Mouse (Mus musculus) MEL (cell line): ENCODE data around the gene Ndrg3. TPM values are rescaled to one million over a fixed set of nuclear protein-coding genes. Genes with fewer than 3 reads are reported as not detected.

ENCODE experiments used
- DNase-seq: peaks from one replicate; pipeline ENCODE4 v3.0.0; 2011; ENCODE audit warnings: low read depth, low spot score
- H3K27ac ChIP-seq: 2 replicates; pipeline ENCODE4 v1.5.1; 2012; ENCODE audit warnings: low read depth, mild to moderate bottlenecking, control low read depth, low read length, moderate library complexity; ENCODE audit not compliant: control insufficient read depth
- H3K27me3 ChIP-seq, 2 experiments: fragments of 150-350 bp in 1 of 2; sonication (generic) in 1 of 2; 2 replicates each; pipeline ENCODE4 v1.6.1; 2012; ENCODE audit warnings: low read length in 2 of 2, mild to moderate bottlenecking in 2 of 2, improper control_type of control experiment in 1 of 2, moderate library complexity in 1 of 2; ENCODE audit not compliant: insufficient read depth in 2 of 2, control insufficient read depth in 1 of 2
- H3K36me3 ChIP-seq, 2 experiments: 2 replicates each; pipeline ENCODE4 v1.6.1; 2012 to 2014; ENCODE audit warnings: low read length in 2 of 2, improper control_type of control experiment in 1 of 2, inconsistent platforms in 1 of 2, mild to moderate bottlenecking in 1 of 2; ENCODE audit not compliant: insufficient read depth in 2 of 2, control insufficient read depth in 1 of 2
- H3K4me1 ChIP-seq, 2 experiments: fragments of 150-350 bp in 1 of 2; sonication (generic) in 1 of 2; 2 replicates each; pipeline ENCODE4 v1.6.1; 2012; ENCODE audit warnings: low read length in 2 of 2, improper control_type of control experiment in 1 of 2, mild to moderate bottlenecking in 1 of 2; ENCODE audit not compliant: insufficient read depth in 2 of 2, control insufficient read depth in 1 of 2
- H3K4me3 ChIP-seq, 2 experiments: fragments of 150-350 bp in 1 of 2; sonication (generic) in 1 of 2; 2 replicates each; pipeline ENCODE4 v1.5.1; 2012; ENCODE audit warnings: low read depth in 2 of 2, low read length in 2 of 2, mild to moderate bottlenecking in 2 of 2, moderate library complexity in 2 of 2, control low read depth in 1 of 2, improper control_type of control experiment in 1 of 2; ENCODE audit not compliant: control insufficient read depth in 1 of 2, insufficient read depth in 1 of 2
- H3K79me2 ChIP-seq: 2 replicates; pipeline ENCODE4 v1.6.1; 2012; ENCODE audit warnings: mild to moderate bottlenecking, low read length, moderate library complexity; ENCODE audit not compliant: control insufficient read depth, poor library complexity, insufficient read depth
- H3K9ac ChIP-seq: 2 replicates; pipeline ENCODE4 v1.6.1; 2012; ENCODE audit warnings: low read depth, mild to moderate bottlenecking, control low read depth, low read length, moderate library complexity; ENCODE audit not compliant: control insufficient read depth, poor library complexity, severe bottlenecking
- H3K9me3 ChIP-seq: fragments of 150-350 bp; sonication (generic); replicated peaks from 2 replicates; pipeline ENCODE4 v1.6.1; 2012; ENCODE audit warnings: mild to moderate bottlenecking, low read length, improper control_type of control experiment, moderate library complexity; ENCODE audit not compliant: insufficient read depth
- BHLHE40 ChIP-seq: IDR thresholded peaks from 2 replicates; pipeline ENCODE4 v1.6.1; 2012; ENCODE audit warnings: low read depth, mild to moderate bottlenecking, inconsistent platforms, low read length, improper control_type of control experiment, borderline replicate concordance
- CHD2 ChIP-seq: IDR thresholded peaks from 2 replicates; pipeline ENCODE4 v1.6.1; 2011; ENCODE audit warnings: low read length, improper control_type of control experiment
- CTCF ChIP-seq, 3 experiments: IDR thresholded peaks in 2 of 3; conservative IDR thresholded peaks in 1 of 3; 2 replicates each; pipeline ENCODE4 v1.5.1; 2011 to 2012; ENCODE audit warnings: low read length in 3 of 3, low read depth in 2 of 3, mild to moderate bottlenecking in 2 of 3, improper control_type of control experiment in 1 of 3, inconsistent platforms in 1 of 3, mixed read lengths in 1 of 3, moderate library complexity in 1 of 3; ENCODE audit not compliant: control insufficient read depth in 1 of 3, insufficient read depth in 1 of 3, poor library complexity in 1 of 3, severe bottlenecking in 1 of 3
- E2F4 ChIP-seq: IDR thresholded peaks from 2 replicates; pipeline ENCODE4 v1.6.1; 2011; ENCODE audit warnings: low read depth, low read length, improper control_type of control experiment, borderline replicate concordance
- ELF1 ChIP-seq: IDR thresholded peaks from 2 replicates; pipeline ENCODE4 v1.6.1; 2014; ENCODE audit warnings: low read depth, mild to moderate bottlenecking, inconsistent platforms, low read length, improper control_type of control experiment, moderate library complexity
- GABPA ChIP-seq: IDR thresholded peaks from 2 replicates; pipeline ENCODE4 v1.6.1; 2012; ENCODE audit warnings: low read depth, mild to moderate bottlenecking, inconsistent platforms, low read length, improper control_type of control experiment, moderate library complexity
- GATA1 ChIP-seq: IDR thresholded peaks from 2 replicates; pipeline ENCODE4 v1.6.1; 2011; ENCODE audit warnings: low read depth, low read length, improper control_type of control experiment
- MAX ChIP-seq: IDR thresholded peaks from 2 replicates; pipeline ENCODE4 v1.6.1; 2011; ENCODE audit warnings: low read length, improper control_type of control experiment
- MEF2A ChIP-seq: IDR thresholded peaks from 2 replicates; pipeline ENCODE4 v1.6.1; 2014; ENCODE audit warnings: low read depth, mild to moderate bottlenecking, inconsistent platforms, low read length, improper control_type of control experiment; ENCODE audit not compliant: poor library complexity, insufficient replicate concordance, severe bottlenecking; ENCODE audit errors: extremely low read depth
- MXI1 ChIP-seq: IDR thresholded peaks from 2 replicates; pipeline ENCODE4 v1.6.1; 2011; ENCODE audit warnings: mild to moderate bottlenecking, low read depth, low read length, improper control_type of control experiment
- MYB ChIP-seq: IDR thresholded peaks from 2 replicates; pipeline ENCODE4 v1.6.1; 2011; ENCODE audit warnings: mild to moderate bottlenecking, low read depth, low read length, improper control_type of control experiment
- MYC ChIP-seq: IDR thresholded peaks from 2 replicates; pipeline ENCODE4 v1.6.1; 2011; ENCODE audit warnings: low read depth, mild to moderate bottlenecking, low read length, improper control_type of control experiment, moderate library complexity
- NELFE ChIP-seq: IDR thresholded peaks from 2 replicates; pipeline ENCODE4 v1.6.1; 2011; ENCODE audit warnings: low read depth, low read length, improper control_type of control experiment
- POLR2A ChIP-seq, 2 experiments: IDR thresholded peaks; 2 replicates each; pipeline ENCODE4 v1.6.1; 2011 to 2012; ENCODE audit warnings: low read length in 2 of 2, mild to moderate bottlenecking in 2 of 2, control low read depth in 1 of 2, improper control_type of control experiment in 1 of 2, low read depth in 1 of 2, moderate library complexity in 1 of 2; ENCODE audit not compliant: control insufficient read depth in 1 of 2, insufficient read depth in 1 of 2, poor library complexity in 1 of 2
- POLR2AphosphoS2 ChIP-seq: IDR thresholded peaks from 2 replicates; pipeline ENCODE4 v1.6.1; 2011; ENCODE audit warnings: low read length, improper control_type of control experiment
- RAD21 ChIP-seq: IDR thresholded peaks from 2 replicates; pipeline ENCODE4 v1.6.1; 2011; ENCODE audit warnings: mild to moderate bottlenecking, low read depth, low read length, improper control_type of control experiment
- RCOR1 ChIP-seq: IDR thresholded peaks from 2 replicates; pipeline ENCODE4 v1.6.1; 2012; ENCODE audit warnings: low read depth, mild to moderate bottlenecking, inconsistent platforms, low read length, improper control_type of control experiment
- SIN3A ChIP-seq: IDR thresholded peaks from 2 replicates; pipeline ENCODE4 v1.6.1; 2012; ENCODE audit warnings: low read length, improper control_type of control experiment, inconsistent platforms
- SMC3 ChIP-seq: IDR thresholded peaks from 2 replicates; pipeline ENCODE4 v1.6.1; 2011; ENCODE audit warnings: low read depth, low read length, improper control_type of control experiment
- TBP ChIP-seq: IDR thresholded peaks from 2 replicates; pipeline ENCODE4 v1.8.0; 2011; ENCODE audit warnings: low read depth, low read length, improper control_type of control experiment
- UBTF ChIP-seq: IDR thresholded peaks from 2 replicates; pipeline ENCODE4 v1.6.1; 2012; ENCODE audit warnings: low read depth, mild to moderate bottlenecking, inconsistent platforms, low read length, improper control_type of control experiment, moderate library complexity, borderline replicate concordance; ENCODE audit not compliant: insufficient read depth
- ZC3H11A ChIP-seq: IDR thresholded peaks from 2 replicates; pipeline ENCODE4 v1.6.1; 2012; ENCODE audit warnings: low read depth, mild to moderate bottlenecking, inconsistent platforms, low read length, improper control_type of control experiment
- ZKSCAN1 ChIP-seq: IDR thresholded peaks from 2 replicates; pipeline ENCODE4 v1.6.1; 2012; ENCODE audit warnings: low read depth, mild to moderate bottlenecking, inconsistent platforms, low read length, improper control_type of control experiment, moderate library complexity
- ZNF384 ChIP-seq: IDR thresholded peaks from 2 replicates; pipeline ENCODE4 v1.6.1; 2012; ENCODE audit warnings: low read depth, mild to moderate bottlenecking, inconsistent platforms, low read length, improper control_type of control experiment
- polyA plus RNA-seq, 2 experiments: library from polyadenylated mRNA; stranded (reverse) in 1 of 2; unstranded in 1 of 2; fragments of >175 nt in 1 of 2; fragments of >200 nt in 1 of 2; gene quantifications; 2 replicates each; pipeline versions ENCODE4 v1.2.1 to v1.2.4; 2012; ENCODE audit warnings: low replicate concordance in 2 of 2, low read depth in 1 of 2; ENCODE audit not compliant: insufficient read length in 2 of 2, insufficient read depth in 1 of 2, missing spikeins in 1 of 2
- total RNA-seq: library from RNA; depleted of rRNA; stranded (reverse); fragments of 300-350 nt; gene quantifications from 2 replicates; pipeline ENCODE4 v1.2.3, GENCODE M21; 2012

The Ndrg3 gene
- total and polyA plus RNA-seq, 3 experiments: 19.0 to 39.6 TPM; not detected in 1

GRCm38 (mm10) chr2:156996576-156996975, 4.7 kb upstream of the Ndrg3 start:
- H3K27ac ChIP-seq: no peak overlapping the region
- peaks cover 2% of the 10 kb centered on the region for H3K79me2 ChIP-seq
- no peak overlapping the region for H3K4me3 ChIP-seq
- H3K4me1 ChIP-seq: no peaks in the 10 kb centered on the region; a peak in 1 of 4 replicates
- TF ChIP-seq ZC3H11A: peak; percentile 33; the same call in 1 of the 2 replicates
- TF ChIP-seq RAD21: peak; percentile 58
- no peak for TF ChIP-seq ZKSCAN1
- peak; percentile 26 to 62 (median 27); a peak in 3 of 6 replicates for TF ChIP-seq CTCF (IDR thresholded peaks at IDR 0.05 in 2 of 3, conservative IDR thresholded peaks at IDR 0.05 in 1 of 3; ENCODE audit: control insufficient read depth in 1 of 3, insufficient read depth in 1 of 3, low read depth in 2 of 3, low read length in 3 of 3, poor library complexity in 1 of 3, severe bottlenecking in 1 of 3)
- TF ChIP-seq SMC3: peak; percentile 39
- no peak for TF ChIP-seq NELFE
- no peaks in the 10 kb centered on the region for H3K27me3 ChIP-seq
- H3K36me3 ChIP-seq: peaks cover 5 to 15% of the 10 kb centered on the region in 2 experiments
- no peak overlapping the region for H3K9ac ChIP-seq
- DNase-seq: peak; percentile 38
- H3K9me3 ChIP-seq: no peaks in the 10 kb centered on the region

- H3K9me3 ChIP-seq: no peaks in the 10 kb centered on the region
- no peak overlapping the region for H3K27ac ChIP-seq
- H3K79me2 ChIP-seq: peaks cover 11% of the 10 kb centered on the region
- H3K4me1 ChIP-seq: no peaks in the 10 kb centered on the region; a peak in 1 of 4 replicates
- TF ChIP-seq MXI1 (peak; percentile 56; the same call in 1 of the 2 replicates), ZNF384 (peak; percentile 32; the same call in 1 of the 2 replicates), CTCF (IDR thresholded peaks at IDR 0.05 in 2 of 3, conservative IDR thresholded peaks at IDR 0.05 in 1 of 3; ENCODE audit: control insufficient read depth in 1 of 3, insufficient read depth in 1 of 3, low read depth in 2 of 3, low read length in 3 of 3, poor library complexity in 1 of 3, severe bottlenecking in 1 of 3) (no peak), SIN3A (peak; percentile 30; the same call in 1 of the 2 replicates), RCOR1 (peak; percentile 89), E2F4 (no peak)
- H3K4me3 ChIP-seq: peak overlapping the region; percentile 80 to 82
- H3K9ac ChIP-seq: peak overlapping the region; percentile 86
- H3K36me3 ChIP-seq: peaks cover 5 to 10% of the 10 kb centered on the region in 2 experiments; a peak in 3 of 4 replicates
- no peaks in the 10 kb centered on the region for H3K27me3 ChIP-seq
- peak; percentile 64 for DNase-seq
Observed at GRCm38 (mm10) chr2:156990727-156991431, 977 bp downstream of the Ndrg3 start.

- Histone ChIP-seq H3K79me2 (peaks cover 13% of the 10 kb centered on the region), H3K9me3 (no peaks in the 10 kb centered on the region), H3K9ac (no peak overlapping the region), H3K4me1 (peaks cover 3% of the 10 kb centered on the region in 2 experiments; a peak in 2 of 4 replicates), H3K27ac (no peak overlapping the region), H3K27me3 (no peaks in the 10 kb centered on the region), H3K36me3 (peaks cover 0 to 18% of the 10 kb centered on the region in 2 experiments; a peak in 2 of 4 replicates), H3K4me3 (no peak overlapping the region)
- TF ChIP-seq MAX (no peak), MEF2A (no peak), POLR2AphosphoS2 (no peak), ZNF384 (no peak), GABPA (no peak), CHD2 (no peak), GATA1 (no peak), MYB (no peak), MYC (no peak), ELF1 (no peak), UBTF (no peak), TBP (no peak), NELFE (no peak), POLR2A (IDR thresholded peaks at IDR 0.05; ENCODE audit: control insufficient read depth in 1 of 2, insufficient read depth in 1 of 2, low read depth in 1 of 2, low read length in 2 of 2, poor library complexity in 1 of 2) (no peak), BHLHE40 (no peak)
- DNase-seq: no peak
Observed at GRCm38 (mm10) chr2:156987316-156987715, 4.5 kb downstream of the Ndrg3 start.
